Mouse (Mus musculus): Measurements from ENCODE around the gene Tnp1. TPM values are rescaled to one million over a fixed set of nuclear protein-coding genes. Genes with fewer than 3 reads are reported as not detected.

Gene Tnp1
- polyA plus RNA-seq, 1 experiment from 2014 or later, result not detected

- Histone ChIP-seq H3K9ac (no peak overlapping the region), H3K27me3 (no peaks in the 10 kb centered on the region), H3K9me3 (no peaks in the 10 kb centered on the region), H3K27ac (no peak overlapping the region), H3K4me1 (peaks cover 5% of the 10 kb centered on the region; the same call in 1 of the 2 replicates), H3K4me2 (replicated peaks) (no peak overlapping the region), H3K4me3 (no peak overlapping the region), H3K36me3 (no peaks in the 10 kb centered on the region)
- no peak for ATAC-seq (ENCODE audit: low FRiP score, low read depth)
- WGBS, result 87% methylated on average over 5 of the region's 5 CpGs
Observed at GRCm38 (mm10) chr1:72994751-72995528, 20.8 kb downstream of the Tnp1 start.

- H3K36me3 ChIP-seq, result no peaks in the 10 kb centered on the region
- ATAC-seq (ENCODE audit: low FRiP score, low read depth), result no peak
- no peak overlapping the region for H3K4me2 ChIP-seq (replicated peaks)
- 49% methylated on average over 2 of the region's 2 CpGs for WGBS
- H3K9ac ChIP-seq, result no peak overlapping the region
- no peaks in the 10 kb centered on the region for H3K27me3 ChIP-seq
- H3K27ac ChIP-seq, result peak overlapping the region; percentile 15; the same call in 1 of the 2 replicates
- no peaks in the 10 kb centered on the region for H3K9me3 ChIP-seq
- peaks cover 5% of the 10 kb centered on the region; the same call in 1 of the 2 replicates for H3K4me1 ChIP-seq
- no peak overlapping the region for H3K4me3 ChIP-seq
Observed at GRCm38 (mm10) chr1:72992944-72993464, 22.7 kb downstream of the Tnp1 start.

GRCm38 (mm10) chr1:72992209-72992608 lies 23.5 kb downstream of the Tnp1 start:
- no peaks in the 10 kb centered on the region for H3K9me3 ChIP-seq
- no peak overlapping the region for H3K9ac ChIP-seq
- no peaks in the 10 kb centered on the region for H3K36me3 ChIP-seq
- WGBS, result 52% methylated on average over 2 of the region's 2 CpGs
- H3K27ac ChIP-seq, result no peak overlapping the region
- H3K27me3 ChIP-seq, result no peaks in the 10 kb centered on the region
- no peak overlapping the region for H3K4me3 ChIP-seq
- H3K4me1 ChIP-seq, result peaks cover 5% of the 10 kb centered on the region; the same call in 1 of the 2 replicates
- ATAC-seq (ENCODE audit: low FRiP score, low read depth), result no peak
- H3K4me2 ChIP-seq (replicated peaks), result no peak overlapping the region

- no peaks in the 10 kb centered on the region for H3K9me3 ChIP-seq
- H3K4me2 ChIP-seq (replicated peaks), result no peak overlapping the region
- H3K9ac ChIP-seq, result no peak overlapping the region
- ATAC-seq (ENCODE audit: low FRiP score, low read depth), result no peak
- no peaks in the 10 kb centered on the region for H3K27me3 ChIP-seq
- H3K36me3 ChIP-seq, result no peaks in the 10 kb centered on the region
- H3K4me3 ChIP-seq, result no peak overlapping the region
- 87% methylated on average over 3 of the region's 3 CpGs for WGBS
- no peak overlapping the region for H3K27ac ChIP-seq
- peaks cover 5% of the 10 kb centered on the region; the same call in 1 of the 2 replicates for H3K4me1 ChIP-seq
Observed at GRCm38 (mm10) chr1:72988904-72989303, 26.8 kb downstream of the Tnp1 start.

- no peak for ATAC-seq (ENCODE audit: low FRiP score, low read depth)
- Histone ChIP-seq H3K4me2 (replicated peaks) (no peak overlapping the region), H3K36me3 (no peaks in the 10 kb centered on the region), H3K9ac (no peak overlapping the region), H3K9me3 (no peaks in the 10 kb centered on the region), H3K4me1 (no peaks in the 10 kb centered on the region), H3K4me3 (no peak overlapping the region), H3K27me3 (no peaks in the 10 kb centered on the region), H3K27ac (no peak overlapping the region)
- 85% methylated on average over 4 of the region's 4 CpGs for WGBS
Observed at GRCm38 (mm10) chr1:72986715-72987114, 29.0 kb downstream of the Tnp1 start.

GRCm38 (mm10) chr1:72978956-72979355 lies 36.8 kb downstream of the Tnp1 start:
- Histone ChIP-seq H3K9me3 (no peaks in the 10 kb centered on the region), H3K4me1 (no peaks in the 10 kb centered on the region), H3K9ac (no peak overlapping the region), H3K4me2 (replicated peaks) (no peak overlapping the region), H3K4me3 (no peak overlapping the region), H3K27me3 (no peaks in the 10 kb centered on the region), H3K36me3 (no peaks in the 10 kb centered on the region), H3K27ac (no peak overlapping the region)
- WGBS, result 32% methylated on average over 9 of the region's 9 CpGs
- peak; percentile 81 for ATAC-seq (ENCODE audit: low FRiP score, low read depth)

GRCm38 (mm10) chr1:72974226-72974625 lies 41.5 kb downstream of the Tnp1 start:
- ATAC-seq (ENCODE audit: low FRiP score, low read depth), result no peak
- no peaks in the 10 kb centered on the region for H3K9me3 ChIP-seq
- H3K27ac ChIP-seq, result no peak overlapping the region
- no peak overlapping the region for H3K4me3 ChIP-seq
- peaks cover 12% of the 10 kb centered on the region for H3K4me1 ChIP-seq
- peaks cover 3% of the 10 kb centered on the region; the same call in 1 of the 2 replicates for H3K27me3 ChIP-seq
- H3K36me3 ChIP-seq, result no peaks in the 10 kb centered on the region
- no peak overlapping the region for H3K9ac ChIP-seq
- no peak overlapping the region for H3K4me2 ChIP-seq (replicated peaks)

- H3K9me3 ChIP-seq, result no peaks in the 10 kb centered on the region
- whole genome bisulfite sequencing, result 87% methylated on average over 9 of the region's 9 CpGs
- no peak overlapping the region for H3K9ac ChIP-seq
Observed at GRCm38 (mm10) chr1:72970461-72970860, 45.2 kb downstream of the Tnp1 start.

GRCm38 (mm10) chr1:72969113-72969812 lies 46.4 kb downstream of the Tnp1 start:
- peak overlapping the region; percentile 23; the same call in 1 of the 2 replicates for H3K4me2 ChIP-seq (replicated peaks)

More at GRCm38 (mm10) chr1:72970461-72970860, 45.2 kb downstream of the Tnp1 start:
- Histone ChIP-seq H3K27ac (no peak overlapping the region), H3K4me3 (no peak overlapping the region), H3K4me1 (peaks cover 28% of the 10 kb centered on the region), H3K27me3 (peaks cover 3% of the 10 kb centered on the region; the same call in 1 of the 2 replicates), H3K4me2 (replicated peaks) (no peak overlapping the region), H3K36me3 (no peaks in the 10 kb centered on the region)
- ATAC-seq (ENCODE audit: low FRiP score, low read depth), result no peak

GRCm38 (mm10) chr1:72966423-72966822 lies 49.3 kb downstream of the Tnp1 start:
- H3K9me3 ChIP-seq, result no peaks in the 10 kb centered on the region
- H3K4me3 ChIP-seq, result no peak overlapping the region
- no peaks in the 10 kb centered on the region for H3K36me3 ChIP-seq
- 81% methylated on average over 4 of the region's 4 CpGs for WGBS
- ATAC-seq (ENCODE audit: low FRiP score, low read depth), result no peak
- H3K27me3 ChIP-seq, result peaks cover 3% of the 10 kb centered on the region; the same call in 1 of the 2 replicates
- H3K9ac ChIP-seq, result no peak overlapping the region
- H3K4me2 ChIP-seq (replicated peaks), result no peak overlapping the region
- H3K4me1 ChIP-seq, result peaks cover 40% of the 10 kb centered on the region
- H3K27ac ChIP-seq, result peak overlapping the region; percentile 15; the same call in 1 of the 2 replicates

More at GRCm38 (mm10) chr1:72969113-72969812, 46.4 kb downstream of the Tnp1 start:
- H3K27me3 ChIP-seq, result peaks cover 3% of the 10 kb centered on the region; the same call in 1 of the 2 replicates
- H3K27ac ChIP-seq, result no peak overlapping the region
- no peak overlapping the region for H3K9ac ChIP-seq
- no peaks in the 10 kb centered on the region for H3K36me3 ChIP-seq
- H3K9me3 ChIP-seq, result no peaks in the 10 kb centered on the region
- no peak overlapping the region for H3K4me3 ChIP-seq
- 7% methylated on average over 10 of the region's 10 CpGs for WGBS
- H3K4me1 ChIP-seq, result peaks cover 28% of the 10 kb centered on the region
- ATAC-seq (ENCODE audit: low FRiP score, low read depth), result peak; percentile 89
